Mouse (Mus musculus) bone marrow macrophage, adult 2 months (primary cell): ENCODE measurements around the gene Myo10.

Experiments
- CTCF ChIP-seq: IDR thresholded peaks from 2 replicates; pipeline ENCODE4 v1.5.1; 2012; ENCODE audit warnings: low read depth, mild to moderate bottlenecking, low read length, moderate library complexity
- POLR2A ChIP-seq: IDR thresholded peaks from 2 replicates; pipeline ENCODE4 v1.6.1; 2012; ENCODE audit warnings: mild to moderate bottlenecking, low read depth, low read length, borderline replicate concordance

DNA sequence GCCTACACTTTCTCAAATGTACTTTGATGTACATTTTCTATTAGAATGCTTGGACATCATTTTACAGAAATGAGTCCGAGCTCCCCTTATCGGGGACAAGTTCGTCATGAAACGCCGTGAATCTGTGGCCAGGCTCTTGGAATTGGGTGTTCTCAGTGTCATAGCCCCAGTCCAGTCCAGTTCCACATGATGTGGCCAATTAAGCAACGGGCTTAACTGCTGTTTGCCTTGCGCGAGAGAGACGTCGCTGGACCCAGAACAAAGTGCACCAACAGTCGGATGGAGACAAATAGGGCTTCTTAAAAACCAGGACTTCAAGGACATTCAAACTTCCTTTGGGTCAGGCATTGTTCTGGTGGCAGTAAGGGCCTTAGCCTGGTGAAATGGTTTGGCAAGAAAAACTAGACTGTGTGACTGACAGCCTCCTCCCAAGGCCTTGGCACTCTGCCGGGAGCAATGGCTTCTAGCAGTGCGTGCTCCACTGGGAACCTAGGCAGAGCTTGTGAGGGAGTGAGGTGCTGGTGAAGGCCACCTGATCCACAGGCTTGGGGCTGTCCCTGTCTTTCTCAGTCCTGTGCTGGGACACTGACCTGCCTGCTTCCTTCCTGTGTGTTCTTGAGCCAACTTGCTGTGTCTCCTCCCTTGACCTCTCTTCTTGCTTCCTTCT is 11.5 kb downstream of the Myo10 start:
- no peak for TF ChIP-seq CTCF
- no peak for TF ChIP-seq POLR2A
